Mouse (Mus musculus) forebrain, embryonic 14.5 days (tissue): Measurements from ENCODE around the gene Zfp566. TPM values are rescaled to one million over a fixed set of nuclear protein-coding genes. Genes with fewer than 3 reads are reported as not detected.
"Not testable (repeated sequence)": the region's sequence is repeated elsewhere in the genome, so short reads cannot be mapped to it uniquely, and the experiment has no call there.

Experiments
- ATAC-seq: fragments of 200-750 bp; cut with Nextera tagmentation; 2 replicates; pipeline ENCODE4 v1.8.0; 2017; ENCODE audit warnings: mild to moderate bottlenecking, moderate library complexity
- DNase-seq: peaks from one replicate; pipeline ENCODE4 v3.0.0-alpha.2; 2015; ENCODE audit warnings: low spot score
- H3K27ac ChIP-seq: fragments of 300-500 bp; sonication (generic); 2 replicates; pipeline ENCODE4 v1.5.1; 2014; ENCODE audit warnings: low read depth, mild to moderate bottlenecking, control low read depth, low read length, moderate library complexity
- H3K27me3 ChIP-seq: fragments of 300-500 bp; sonication (generic); replicated peaks from 2 replicates; pipeline ENCODE4 v1.6.1; 2014; ENCODE audit warnings: low read length, control low read depth, mixed read lengths; ENCODE audit not compliant: control insufficient read depth, insufficient read depth
- H3K36me3 ChIP-seq: fragments of 300-500 bp; sonication (generic); 2 replicates; pipeline ENCODE4 v1.6.1; 2014; ENCODE audit warnings: low read length, control low read depth; ENCODE audit not compliant: control insufficient read depth, insufficient read depth
- H3K4me1 ChIP-seq: fragments of 300-500 bp; sonication (generic); 2 replicates; pipeline ENCODE4 v1.6.1; 2014; ENCODE audit warnings: antibody characterized with exemption, low read length, control low read depth; ENCODE audit not compliant: control insufficient read depth, insufficient read depth
- H3K4me2 ChIP-seq: fragments of 300-500 bp; sonication (generic); 2 replicates; pipeline ENCODE4 v1.6.1; 2014; ENCODE audit warnings: mild to moderate bottlenecking, control low read depth, low read length
- H3K4me3 ChIP-seq: fragments of 300-500 bp; sonication (generic); 2 replicates; pipeline ENCODE4 v1.5.1; 2014; ENCODE audit warnings: low read depth, low read length, control low read depth
- H3K9ac ChIP-seq: fragments of 300-500 bp; sonication (generic); 2 replicates; pipeline ENCODE4 v1.6.1; 2014; ENCODE audit warnings: mild to moderate bottlenecking, low read length, control low read depth, moderate library complexity
- H3K9me3 ChIP-seq: fragments of 300-500 bp; sonication (generic); replicated peaks from 2 replicates; pipeline ENCODE4 v1.6.1; 2016; ENCODE audit warnings: low read length, control low read depth, mixed read lengths; ENCODE audit not compliant: control insufficient read depth
- WGBS: fragments of 180-500 bp; shearing (Covaris S2); extraction: QIAGEN DNeasy Blood & Tissue Kit; methylation state at CpG from one replicate; pipeline ENCODE4 v1.1.7; 2014; 5-methylcytosine and 5-hydroxymethylcytosine counted together
- polyA plus RNA-seq: library from polyadenylated mRNA; unstranded; fragments of >200 nt; fragmentation: Nextera tagmentation; extraction: Ambion mirVana; gene quantifications from 2 replicates; pipeline ENCODE4 v1.2.1, GENCODE M21; 2014

The Zfp566 gene
- polyA plus RNA-seq = 18.7 and 20.3 TPM in 2 replicates

GRCm38 (mm10) chr7:30090092-30090969 is at the start of gene Zfp566, which contains the start of gene Gm26920:
Gene Zfp566, minus strand, starts transcription at chr7:30090527.
Gene Gm26920, minus strand, starts transcription at chr7:30090410.
- Histone ChIP-seq H3K4me1 (peaks cover 21% of the 10 kb centered on the region), H3K27ac (peak within 1 kb of the TSS; percentile 87), H3K27me3 (no peaks in the 10 kb centered on the region), H3K36me3 (peaks cover 15% of the 10 kb centered on the region), H3K9ac (peak within 1 kb of the TSS; percentile 79), H3K4me3 (peak within 1 kb of the TSS; percentile 64), H3K4me2 (peak within 1 kb of the TSS; percentile 89), H3K9me3 (no peaks in the 10 kb centered on the region)
- peak; percentile 99 for DNase-seq
- WGBS = under 1% methylated on average over 40 of the region's 40 CpGs
- ATAC-seq = peak; percentile 92

DNA sequence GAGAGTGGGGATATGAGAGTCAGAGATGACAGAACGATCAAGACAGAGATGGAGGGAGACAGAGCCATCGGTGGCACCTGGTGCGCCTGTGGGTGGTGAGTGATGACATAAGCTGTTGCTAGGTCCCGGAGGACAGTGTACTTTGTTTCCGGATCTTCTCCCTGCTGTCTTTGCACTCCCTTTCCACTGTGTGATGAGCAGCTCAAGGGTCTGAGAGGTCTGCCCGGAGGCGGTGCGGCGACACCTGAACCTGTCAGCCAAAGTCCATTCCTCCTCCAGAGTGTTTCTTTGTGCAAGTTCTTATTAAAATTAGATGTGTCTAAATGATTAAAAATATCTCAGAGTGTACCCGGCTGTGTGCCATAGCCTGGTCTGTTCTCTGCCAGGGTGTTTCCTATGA is 46.5 kb upstream of the Zfp566 start:
- no peaks in the 10 kb centered on the region for H3K4me1 ChIP-seq
- H3K4me2 ChIP-seq = no peak overlapping the region
- H3K9ac ChIP-seq = no peak overlapping the region
- no peaks in the 10 kb centered on the region for H3K9me3 ChIP-seq
- no peak overlapping the region for H3K27ac ChIP-seq
- H3K27me3 ChIP-seq = no peaks in the 10 kb centered on the region
- peaks cover 53% of the 10 kb centered on the region for H3K36me3 ChIP-seq
- DNase-seq = no peak
- 92% methylated on average over 10 of the region's 10 CpGs for WGBS
- no peak for ATAC-seq
- no peak overlapping the region for H3K4me3 ChIP-seq

DNA sequence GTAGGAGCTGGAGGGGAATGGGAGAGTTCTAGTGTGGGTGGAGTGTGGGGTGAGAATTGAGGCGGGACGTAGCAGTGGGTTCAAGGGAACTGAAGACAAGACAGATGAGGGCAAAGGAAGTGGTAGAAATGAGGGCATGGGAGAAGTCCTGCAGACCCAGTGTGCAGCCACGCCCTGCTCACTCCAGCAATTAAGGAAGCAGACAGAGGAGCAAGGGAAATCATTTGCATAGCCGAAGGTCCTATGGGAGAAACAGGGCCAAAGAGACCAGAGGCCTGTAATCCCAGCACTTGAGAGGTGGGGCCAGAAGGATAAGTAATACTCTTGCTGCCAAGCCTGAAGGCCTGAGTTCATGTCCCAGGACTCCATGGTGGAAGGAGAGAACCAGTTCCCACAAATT is 42.1 kb upstream of the Zfp566 start:
- Histone ChIP-seq H3K9me3 (no peaks in the 10 kb centered on the region), H3K4me3 (no peak overlapping the region), H3K9ac (no peak overlapping the region), H3K4me2 (no peak overlapping the region), H3K27me3 (no peaks in the 10 kb centered on the region), H3K36me3 (peaks cover 87% of the 10 kb centered on the region), H3K4me1 (no peaks in the 10 kb centered on the region), H3K27ac (no peak overlapping the region)
- DNase-seq = no peak
- no peak for ATAC-seq
- 93% methylated on average over 4 of the region's 4 CpGs for WGBS

DNA sequence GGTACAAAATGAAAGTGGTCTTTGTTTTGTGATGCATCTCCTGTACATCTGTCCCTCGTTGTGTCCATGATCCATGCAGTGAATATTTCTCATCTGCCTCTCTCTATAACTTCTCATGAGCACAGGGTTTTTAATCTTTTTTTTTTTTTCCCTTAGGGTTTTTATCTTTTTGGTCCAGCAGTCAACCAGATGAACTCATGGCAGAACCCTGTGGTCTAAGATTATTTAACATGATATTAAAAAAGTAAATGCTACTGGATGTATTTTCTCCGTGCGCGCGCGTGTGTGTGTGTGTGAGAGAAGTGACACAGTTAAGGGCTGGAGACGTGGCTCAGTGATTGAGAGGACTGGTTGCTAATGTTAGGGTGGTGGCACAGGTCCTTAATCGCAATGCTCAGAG is 39.6 kb upstream of the Zfp566 start:
- Histone ChIP-seq H3K9me3 (no peaks in the 10 kb centered on the region), H3K4me2 (no peak overlapping the region), H3K4me3 (no peak overlapping the region), H3K9ac (no peak overlapping the region), H3K27me3 (no peaks in the 10 kb centered on the region), H3K36me3 (peaks cover 87% of the 10 kb centered on the region), H3K4me1 (no peaks in the 10 kb centered on the region), H3K27ac (no peak overlapping the region)
- ATAC-seq (no peak), DNase-seq (no peak)
- 98% methylated on average over 8 of the region's 8 CpGs for WGBS

- Histone ChIP-seq H3K4me2 (peak overlapping the region; percentile 66), H3K9me3 (no peaks in the 10 kb centered on the region), H3K27me3 (no peaks in the 10 kb centered on the region), H3K9ac (peak overlapping the region; percentile 83), H3K27ac (peak overlapping the region; percentile 76), H3K4me1 (0 out of 2 replicates have a peak, but pooled peaks cover 3% of the 10 kb centered on the region), H3K36me3 (peaks cover 17% of the 10 kb centered on the region; the same call in 1 of the 2 replicates), H3K4me3 (peak overlapping the region; percentile 74)
- peak; percentile 47 for DNase-seq
- WGBS = 10% methylated on average over 15 of the region's 15 CpGs
- peak; percentile 50 for ATAC-seq
These were observed 31.8 kb upstream of the Zfp566 start for GRCm38 (mm10) chr7:30122188-30122530.

GRCm38 (mm10) chr7:30121308-30122187 is 31.2 kb upstream of the Zfp566 start, which contains the start of gene Zfp382:
Gene Zfp382, plus strand, starts transcription at chr7:30121942.
- WGBS = under 1% methylated on average over 61 of the region's 61 CpGs
- H3K4me3 ChIP-seq = peak within 1 kb of the TSS; percentile 74
- DNase-seq (peak; percentile 95), ATAC-seq (peak; percentile 99)
- H3K27me3 ChIP-seq = no peaks in the 10 kb centered on the region
- H3K4me1 ChIP-seq = 0 out of 2 replicates have a peak, but pooled peaks cover 3% of the 10 kb centered on the region
- H3K27ac ChIP-seq = peak within 1 kb of the TSS; percentile 76
- peak within 1 kb of the TSS; percentile 83 for H3K9ac ChIP-seq
- H3K9me3 ChIP-seq = no peaks in the 10 kb centered on the region
- H3K4me2 ChIP-seq = peak within 1 kb of the TSS; percentile 66
- peaks cover 11% of the 10 kb centered on the region; the same call in 1 of the 2 replicates for H3K36me3 ChIP-seq

GRCm38 (mm10) chr7:30117935-30118334 is 27.6 kb upstream of the Zfp566 start:
- not testable (repeated sequence) for H3K36me3 ChIP-seq, H3K9ac ChIP-seq, H3K4me1 ChIP-seq, H3K27ac ChIP-seq, H3K27me3 ChIP-seq, H3K4me3 ChIP-seq, ATAC-seq, H3K9me3 ChIP-seq, DNase-seq, H3K4me2 ChIP-seq
- WGBS = 92% methylated on average over 12 of the region's 12 CpGs

- Histone ChIP-seq H3K9ac (no peak overlapping the region), H3K27me3 (no peaks in the 10 kb centered on the region), H3K4me1 (no peaks in the 10 kb centered on the region), H3K27ac (no peak overlapping the region), H3K9me3 (no peaks in the 10 kb centered on the region), H3K36me3 (no peaks in the 10 kb centered on the region), H3K4me2 (no peak overlapping the region), H3K4me3 (no peak overlapping the region)
- ATAC-seq (no peak), DNase-seq (no peak)
- 96% methylated on average over 5 of the region's 5 CpGs for WGBS
These were observed 25.7 kb upstream of the Zfp566 start for GRCm38 (mm10) chr7:30116076-30116475.
